Mouse (Mus musculus) hindbrain, postnatal 0 days (tissue): ENCODE data around the gene Dapk3. TPM values are rescaled to one million over a fixed set of nuclear protein-coding genes. Genes with fewer than 3 reads are reported as not detected.

Source experiments
- ATAC-seq: fragments of 200-750 bp; cut with Nextera tagmentation; 2 replicates; pipeline ENCODE4 v1.8.0; 2017; ENCODE audit warnings: mild to moderate bottlenecking, moderate TSS enrichment, moderate library complexity
- DNase-seq: peaks from one replicate; pipeline ENCODE4 v3.0.0-alpha.2; 2015; ENCODE audit warnings: low spot score
- H3K27ac ChIP-seq: fragments of 300-500 bp; sonication (generic); 2 replicates; pipeline ENCODE4 v1.5.1; 2014; ENCODE audit warnings: mild to moderate bottlenecking
- H3K27me3 ChIP-seq: fragments of 300-500 bp; sonication (generic); 2 replicates; pipeline ENCODE4 v1.6.1; 2014; ENCODE audit warnings: low read length, mixed read lengths; ENCODE audit not compliant: insufficient read depth
- H3K36me3 ChIP-seq: fragments of 300-500 bp; sonication (generic); 2 replicates; pipeline ENCODE4 v1.6.1; 2014; ENCODE audit warnings: low read length, mixed read lengths; ENCODE audit not compliant: insufficient read depth
- H3K4me1 ChIP-seq: fragments of 300-500 bp; sonication (generic); 2 replicates; pipeline ENCODE4 v1.6.1; 2014; ENCODE audit warnings: antibody characterized with exemption, low read length, mixed read lengths; ENCODE audit not compliant: insufficient read depth
- H3K4me2 ChIP-seq: fragments of 300-500 bp; sonication (generic); 2 replicates; pipeline ENCODE4 v1.6.1; 2014; ENCODE audit warnings: low read depth, mild to moderate bottlenecking, low read length, moderate library complexity, mixed read lengths
- H3K4me3 ChIP-seq: fragments of 300-500 bp; sonication (generic); 2 replicates; pipeline ENCODE4 v1.5.1; 2014; ENCODE audit warnings: low read length
- H3K9ac ChIP-seq: fragments of 300-500 bp; sonication (generic); replicated peaks from 2 replicates; pipeline ENCODE4 v1.6.1; 2014; ENCODE audit warnings: mild to moderate bottlenecking, low read length, moderate library complexity, mixed read lengths
- H3K9me3 ChIP-seq: fragments of 300-500 bp; sonication (generic); 2 replicates; pipeline ENCODE4 v1.6.1; 2016; ENCODE audit warnings: low read length, mixed read lengths
- CTCF ChIP-seq: IDR thresholded peaks from 2 replicates; pipeline ENCODE4 v1.5.1; 2016; ENCODE audit warnings: antibody characterized with exemption, control low read depth, low read depth
- WGBS: fragments of 180-500 bp; shearing (Covaris S2); extraction: QIAGEN DNeasy Blood & Tissue Kit; methylation state at CpG from one replicate; pipeline ENCODE4 v1.1.7; 2014; 5-methylcytosine and 5-hydroxymethylcytosine counted together
- polyA plus RNA-seq: library from polyadenylated mRNA; unstranded; fragments of >200 nt; fragmentation: Nextera tagmentation; extraction: Ambion mirVana; gene quantifications from 2 replicates; pipeline ENCODE4 v1.2.1, GENCODE M21; 2015
- total RNA-seq: library from RNA; depleted of rRNA; stranded (reverse); fragments of >200 nt; gene quantifications from 2 replicates; pipeline ENCODE4 v1.2.3, GENCODE M21; 2014

Dapk3 gene
- total and polyA plus RNA-seq, 2 experiments from 2014 or later = 52.3 to 69.7 TPM

DNA sequence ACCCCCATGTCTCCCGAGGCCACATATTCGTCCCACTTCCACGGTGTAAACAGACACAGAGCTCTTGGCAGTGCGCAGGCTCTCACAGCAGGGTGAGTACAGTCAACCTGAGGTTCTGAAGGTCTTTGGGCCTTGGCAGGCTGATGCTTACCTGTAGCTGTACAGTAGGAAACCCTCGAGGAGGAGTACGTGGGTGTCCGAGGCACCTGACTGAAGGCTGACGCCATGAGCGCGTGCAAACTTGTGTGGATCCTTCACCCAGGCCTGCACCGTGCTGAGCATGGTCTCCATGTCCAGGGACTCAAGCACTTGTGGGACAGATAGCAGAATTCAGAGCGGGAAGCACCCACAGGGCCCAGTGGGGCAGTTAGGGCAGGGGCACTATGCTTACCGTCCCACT, 17.3 kb downstream of the Dapk3 start:
- Histone ChIP-seq H3K27me3 (peaks cover 12% of the 10 kb centered on the region; the same call in 1 of the 2 replicates), H3K4me1 (no peaks in the 10 kb centered on the region), H3K9me3 (no peaks in the 10 kb centered on the region), H3K4me2 (no peak overlapping the region), H3K9ac (no peak overlapping the region), H3K36me3 (no peaks in the 10 kb centered on the region), H3K27ac (no peak overlapping the region), H3K4me3 (no peak overlapping the region)
- WGBS = 87% methylated on average over 13 of the region's 13 CpGs
- DNase-seq (no peak), ATAC-seq (no peak)
- TF ChIP-seq CTCF = no peak

DNA sequence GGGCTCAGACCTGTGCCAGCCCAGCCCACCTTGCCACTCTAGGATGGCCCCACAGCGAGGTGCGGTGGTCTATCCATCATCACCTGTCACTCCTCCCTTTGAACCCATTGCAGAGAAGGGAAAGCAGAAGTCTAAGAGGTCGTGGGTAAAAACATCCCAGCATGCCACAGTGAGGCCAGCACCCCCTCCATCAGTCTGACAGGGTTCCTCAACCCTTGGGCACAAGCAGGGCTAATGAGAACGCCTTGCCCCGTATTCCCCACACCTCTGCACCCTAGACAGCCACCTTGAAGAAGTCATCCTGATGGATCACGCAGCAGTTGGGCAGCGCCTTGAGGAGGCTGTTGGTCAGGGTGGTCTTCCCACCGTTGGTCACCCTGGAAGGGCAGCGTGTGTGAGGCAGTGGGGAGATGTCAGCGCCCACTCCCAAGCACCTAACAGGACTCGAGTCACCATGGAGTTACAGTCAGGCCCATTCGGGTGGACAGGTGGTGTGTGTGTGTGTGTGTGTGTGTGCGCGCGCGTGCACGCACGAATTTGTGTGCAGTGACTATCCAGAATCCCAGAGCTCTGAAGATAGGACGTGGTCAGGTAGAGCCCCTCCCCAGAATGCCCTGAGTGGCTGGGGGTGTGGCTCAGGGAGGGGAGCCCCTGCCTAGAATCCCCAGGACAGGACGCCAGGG, 17.9 kb downstream of the Dapk3 start:
- 76% methylated on average over 20 of the region's 20 CpGs for WGBS

DNA sequence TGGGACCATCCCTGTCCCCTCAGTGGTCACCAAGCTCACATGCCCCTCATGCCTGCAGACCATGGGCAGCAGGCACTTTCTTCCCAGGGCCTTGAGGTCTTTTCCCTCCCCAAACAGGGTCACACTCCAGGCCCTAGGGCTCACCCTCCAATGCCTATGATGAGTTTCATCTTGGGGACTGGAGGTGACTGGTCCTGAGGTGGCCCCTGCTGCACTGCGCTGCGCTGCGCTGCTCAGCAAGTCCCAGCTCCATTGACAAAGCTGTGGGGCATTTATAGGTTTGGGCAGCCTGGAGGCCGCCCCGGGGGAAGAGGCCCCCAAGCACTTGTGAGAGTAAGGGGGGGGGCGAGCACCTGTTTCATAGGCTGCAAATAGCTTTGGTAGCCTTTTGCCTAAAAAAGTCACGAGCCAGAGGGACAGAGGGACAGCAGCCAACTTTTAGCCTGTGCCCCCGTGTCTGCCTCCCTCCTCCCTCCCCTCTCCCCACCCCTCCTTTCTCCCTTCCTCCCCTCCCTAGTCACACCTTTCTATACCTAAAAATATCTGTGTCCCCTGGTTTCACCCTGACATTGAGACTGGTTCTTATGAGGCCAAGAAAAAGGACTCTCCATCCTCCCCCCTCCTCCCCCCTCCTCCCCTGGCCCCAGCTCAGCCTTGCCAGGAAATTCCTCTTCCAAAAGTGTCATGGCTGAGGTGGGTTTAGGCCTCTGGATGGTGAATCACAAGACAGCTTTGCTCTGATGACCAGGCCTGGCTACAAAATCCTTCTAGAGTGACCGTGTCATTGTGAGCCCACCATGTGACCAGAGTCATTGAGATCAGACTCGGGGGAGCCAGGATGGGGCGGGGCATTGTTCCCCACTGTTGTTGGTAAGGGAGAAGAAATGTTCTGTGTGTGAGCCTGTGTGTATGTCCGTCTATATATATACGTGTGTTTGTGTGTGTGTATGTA, 19.3 kb downstream of the Dapk3 start, which contains the start of gene Nmrk2:
Gene Nmrk2, minus strand, starts transcription at position 245 of the 952 bp plus-strand sequence.
- 57% methylated on average over 13 of the region's 13 CpGs for WGBS
- no peak within 1 kb of the TSS for H3K4me2 ChIP-seq
- TF ChIP-seq CTCF = no peak

More for the DNA sequence above, 17.9 kb downstream of the Dapk3 start:
- no peak overlapping the region for H3K4me3 ChIP-seq
- H3K9ac ChIP-seq = no peak overlapping the region
- DNase-seq (no peak), ATAC-seq (no peak)
- no peaks in the 10 kb centered on the region for H3K4me1 ChIP-seq
- TF ChIP-seq CTCF = no peak
- no peaks in the 10 kb centered on the region for H3K9me3 ChIP-seq
- H3K27ac ChIP-seq = no peak overlapping the region
- peaks cover 6% of the 10 kb centered on the region; the same call in 1 of the 2 replicates for H3K27me3 ChIP-seq
- no peaks in the 10 kb centered on the region for H3K36me3 ChIP-seq
- no peak overlapping the region for H3K4me2 ChIP-seq

DNA sequence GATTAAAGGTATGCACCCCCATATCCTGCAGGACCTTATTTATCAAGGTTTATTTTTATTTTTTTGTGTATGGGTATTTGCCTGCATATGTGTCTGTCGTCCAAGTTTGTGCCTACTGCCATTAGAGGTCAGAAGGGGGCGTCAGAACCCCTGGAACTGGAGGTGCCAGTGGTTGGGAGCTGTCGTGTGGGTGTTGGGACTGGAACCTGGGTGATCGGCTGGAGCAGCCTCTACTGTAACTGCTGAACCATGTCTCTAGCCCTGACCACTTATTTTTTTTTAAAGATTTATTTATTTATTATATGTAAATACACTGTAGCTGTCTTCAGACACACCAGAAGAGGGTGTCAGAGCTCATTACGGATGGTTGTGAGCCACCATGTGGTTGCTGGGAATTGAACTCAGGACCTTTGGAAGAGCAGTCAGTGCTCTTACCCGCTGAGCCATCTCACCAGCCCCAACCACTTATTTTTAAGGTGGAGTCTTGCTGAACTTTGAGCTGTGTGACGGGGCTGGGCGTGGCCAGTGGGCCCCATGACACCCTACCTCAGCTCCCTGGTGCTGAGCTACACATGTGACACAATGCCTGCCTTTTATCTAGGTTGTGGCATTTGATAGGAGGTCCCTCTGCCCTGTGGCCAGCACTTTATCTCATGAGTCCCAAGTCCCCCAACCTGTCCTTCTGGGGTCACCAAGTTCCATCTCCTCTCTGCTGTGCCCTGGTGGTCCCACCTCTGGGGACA, 20.3 kb downstream of the Dapk3 start:
- no peaks in the 10 kb centered on the region for H3K27me3 ChIP-seq
- ATAC-seq = 0 out of 2 replicates have a peak, but pooled peaks have one; percentile 13
- no peak for DNase-seq
- no peak overlapping the region for H3K4me3 ChIP-seq
- H3K27ac ChIP-seq = peak overlapping the region; percentile 43; the same call in 1 of the 2 replicates
- no peak for TF ChIP-seq CTCF
- no peak overlapping the region for H3K9ac ChIP-seq
- no peaks in the 10 kb centered on the region for H3K36me3 ChIP-seq
- H3K9me3 ChIP-seq = no peaks in the 10 kb centered on the region
- no peak overlapping the region for H3K4me2 ChIP-seq
- no peaks in the 10 kb centered on the region for H3K4me1 ChIP-seq
- WGBS = 66% methylated on average over 8 of the region's 8 CpGs

More for the DNA sequence above, 19.3 kb downstream of the Dapk3 start, which contains the start of gene Nmrk2:
- Histone ChIP-seq H3K27ac (no peak within 1 kb of the TSS; the same call in 1 of the 2 replicates), H3K36me3 (no peaks in the 10 kb centered on the region), H3K9me3 (no peaks in the 10 kb centered on the region), H3K9ac (no peak within 1 kb of the TSS), H3K4me3 (no peak within 1 kb of the TSS), H3K27me3 (no peaks in the 10 kb centered on the region), H3K4me1 (no peaks in the 10 kb centered on the region)
- no peak for DNase-seq
- no peak for ATAC-seq

GRCm38 (mm10) chr10:81204137-81204536, 21.3 kb downstream of the Dapk3 start:
- H3K4me3 ChIP-seq = no peak overlapping the region
- H3K4me2 ChIP-seq = no peak overlapping the region
- peaks cover 3% of the 10 kb centered on the region; the same call in 1 of the 2 replicates for H3K36me3 ChIP-seq
- WGBS = 67% methylated on average over 4 of the region's 4 CpGs
- no peak for TF ChIP-seq CTCF
- peak overlapping the region; percentile 43; the same call in 1 of the 2 replicates for H3K27ac ChIP-seq
- ATAC-seq (no peak), DNase-seq (no peak)
- no peak overlapping the region for H3K9ac ChIP-seq
- H3K4me1 ChIP-seq = no peaks in the 10 kb centered on the region
- no peaks in the 10 kb centered on the region for H3K27me3 ChIP-seq
- H3K9me3 ChIP-seq = no peaks in the 10 kb centered on the region

- no peak overlapping the region for H3K9ac ChIP-seq
- 95% methylated on average over 5 of the region's 5 CpGs for WGBS
- H3K27me3 ChIP-seq = no peaks in the 10 kb centered on the region
- no peak overlapping the region for H3K4me2 ChIP-seq
- H3K27ac ChIP-seq = no peak overlapping the region
- TF ChIP-seq CTCF = peak; percentile 59
- no peaks in the 10 kb centered on the region for H3K4me1 ChIP-seq
- H3K36me3 ChIP-seq = peaks cover 48% of the 10 kb centered on the region
- H3K4me3 ChIP-seq = no peak overlapping the region
- ATAC-seq (no peak), DNase-seq (no peak)
- no peaks in the 10 kb centered on the region for H3K9me3 ChIP-seq
Measured at GRCm38 (mm10) chr10:81210154-81210553, 27.3 kb downstream of the Dapk3 start.
